Mouse (Mus musculus): ENCODE data around the gene Kcnmb2. TPM values are rescaled to one million over a fixed set of nuclear protein-coding genes. Genes with fewer than 3 reads are reported as not detected.

The Kcnmb2 gene
- polyA plus RNA-seq, 1 experiment from 2014 or later: 12.3 TPM

- Histone ChIP-seq H3K4me2 (no peak overlapping the region), H3K27me3 (no peaks in the 10 kb centered on the region), H3K36me3 (no peaks in the 10 kb centered on the region), H3K4me1 (replicated peaks) (no peaks in the 10 kb centered on the region), H3K27ac (replicated peaks) (no peak overlapping the region), H3K4me3 (no peak overlapping the region), H3K9ac (no peak overlapping the region), H3K9me3 (no peaks in the 10 kb centered on the region)
- 36% methylated on average over 6 of the region's 6 CpGs for WGBS
- ATAC-seq (ENCODE audit: low FRiP score, low read depth): no peak
Observed at GRCm38 (mm10) chr3:31941478-31941877, 39.2 kb downstream of the Kcnmb2 start.

- Histone ChIP-seq H3K4me1 (replicated peaks) (no peaks in the 10 kb centered on the region; the same call in 1 of the 2 replicates), H3K4me3 (no peak overlapping the region), H3K4me2 (no peak overlapping the region), H3K27me3 (no peaks in the 10 kb centered on the region), H3K9ac (no peak overlapping the region), H3K27ac (replicated peaks) (no peak overlapping the region), H3K36me3 (no peaks in the 10 kb centered on the region), H3K9me3 (no peaks in the 10 kb centered on the region)
- no peak for ATAC-seq (ENCODE audit: low FRiP score, low read depth)
- 40% methylated on average over 3 of the region's 3 CpGs for whole genome bisulfite sequencing
Observed at GRCm38 (mm10) chr3:31954213-31954612, 51.9 kb downstream of the Kcnmb2 start.

GRCm38 (mm10) chr3:31955004-31955403 lies 52.7 kb downstream of the Kcnmb2 start:
- ATAC-seq (ENCODE audit: low FRiP score, low read depth): no peak
- no peaks in the 10 kb centered on the region for H3K36me3 ChIP-seq
- no peak overlapping the region for H3K4me3 ChIP-seq
- H3K4me1 ChIP-seq (replicated peaks): no peaks in the 10 kb centered on the region; the same call in 1 of the 2 replicates
- H3K27ac ChIP-seq (replicated peaks): no peak overlapping the region
- no peak overlapping the region for H3K4me2 ChIP-seq
- no peak overlapping the region for H3K9ac ChIP-seq
- no peaks in the 10 kb centered on the region for H3K9me3 ChIP-seq
- no peaks in the 10 kb centered on the region for H3K27me3 ChIP-seq
- 69% methylated on average over 2 of the region's 2 CpGs for WGBS

GRCm38 (mm10) chr3:31959821-31960220 lies 57.5 kb downstream of the Kcnmb2 start:
- no peak overlapping the region for H3K4me2 ChIP-seq
- no peaks in the 10 kb centered on the region for H3K36me3 ChIP-seq
- no peaks in the 10 kb centered on the region for H3K9me3 ChIP-seq
- peaks cover 8% of the 10 kb centered on the region; the same call in 1 of the 2 replicates for H3K4me1 ChIP-seq (replicated peaks)
- no peak overlapping the region for H3K4me3 ChIP-seq
- H3K9ac ChIP-seq: no peak overlapping the region
- no peaks in the 10 kb centered on the region for H3K27me3 ChIP-seq
- ATAC-seq (ENCODE audit: low FRiP score, low read depth): no peak
- H3K27ac ChIP-seq (replicated peaks): no peak overlapping the region
- 70% methylated on average over 5 of the region's 5 CpGs for WGBS

GRCm38 (mm10) chr3:31961175-31961574 lies 58.9 kb downstream of the Kcnmb2 start:
- no peak for ATAC-seq (ENCODE audit: low FRiP score, low read depth)
- Histone ChIP-seq H3K4me3 (no peak overlapping the region), H3K36me3 (no peaks in the 10 kb centered on the region), H3K4me1 (replicated peaks) (peaks cover 8% of the 10 kb centered on the region; the same call in 1 of the 2 replicates), H3K4me2 (no peak overlapping the region), H3K27me3 (no peaks in the 10 kb centered on the region), H3K27ac (replicated peaks) (no peak overlapping the region), H3K9me3 (no peaks in the 10 kb centered on the region), H3K9ac (no peak overlapping the region)
- 28% methylated on average over 3 of the region's 3 CpGs for WGBS

GRCm38 (mm10) chr3:31963076-31963475 lies 60.8 kb downstream of the Kcnmb2 start:
- H3K4me1 ChIP-seq (replicated peaks): peaks cover 8% of the 10 kb centered on the region; the same call in 1 of the 2 replicates
- H3K9ac ChIP-seq: no peak overlapping the region
- H3K9me3 ChIP-seq: no peaks in the 10 kb centered on the region
- no peaks in the 10 kb centered on the region for H3K36me3 ChIP-seq
- H3K27ac ChIP-seq (replicated peaks): no peak overlapping the region
- WGBS: 96% methylated on average over 3 of the region's 3 CpGs
- no peak for ATAC-seq (ENCODE audit: low FRiP score, low read depth)
- H3K4me3 ChIP-seq: no peak overlapping the region
- no peak overlapping the region for H3K4me2 ChIP-seq
- no peaks in the 10 kb centered on the region for H3K27me3 ChIP-seq

GRCm38 (mm10) chr3:31979661-31980060 lies 77.4 kb downstream of the Kcnmb2 start:
- H3K27me3 ChIP-seq: no peaks in the 10 kb centered on the region
- H3K9ac ChIP-seq: no peak overlapping the region
- no peak overlapping the region for H3K27ac ChIP-seq (replicated peaks)
- ATAC-seq (ENCODE audit: low FRiP score, low read depth): no peak
- no peak overlapping the region for H3K4me2 ChIP-seq
- no peaks in the 10 kb centered on the region for H3K36me3 ChIP-seq
- no peak overlapping the region for H3K4me3 ChIP-seq
- no peaks in the 10 kb centered on the region for H3K9me3 ChIP-seq
- 34% methylated on average over 3 of the region's 3 CpGs for WGBS
- no peaks in the 10 kb centered on the region; the same call in 1 of the 2 replicates for H3K4me1 ChIP-seq (replicated peaks)

GRCm38 (mm10) chr3:31982444-31982843 lies 80.1 kb downstream of the Kcnmb2 start:
- Histone ChIP-seq H3K4me1 (replicated peaks) (no peaks in the 10 kb centered on the region; the same call in 1 of the 2 replicates), H3K4me3 (no peak overlapping the region), H3K9me3 (no peaks in the 10 kb centered on the region), H3K4me2 (no peak overlapping the region), H3K27me3 (no peaks in the 10 kb centered on the region), H3K27ac (replicated peaks) (no peak overlapping the region), H3K36me3 (no peaks in the 10 kb centered on the region), H3K9ac (no peak overlapping the region)
- ATAC-seq (ENCODE audit: low FRiP score, low read depth): peak; percentile 69; the same call in 1 of the 2 replicates
- WGBS: 43% methylated on average over 5 of the region's 5 CpGs

GRCm38 (mm10) chr3:31985103-31985502 lies 82.8 kb downstream of the Kcnmb2 start:
- Histone ChIP-seq H3K4me3 (no peak overlapping the region), H3K36me3 (no peaks in the 10 kb centered on the region), H3K4me1 (replicated peaks) (no peaks in the 10 kb centered on the region; the same call in 1 of the 2 replicates), H3K9ac (no peak overlapping the region), H3K4me2 (no peak overlapping the region), H3K27ac (replicated peaks) (no peak overlapping the region), H3K27me3 (no peaks in the 10 kb centered on the region), H3K9me3 (no peaks in the 10 kb centered on the region)
- no peak for ATAC-seq (ENCODE audit: low FRiP score, low read depth)
- 68% methylated on average over 4 of the region's 4 CpGs for WGBS

- H3K4me1 ChIP-seq (replicated peaks): no peaks in the 10 kb centered on the region
- no peaks in the 10 kb centered on the region for H3K9me3 ChIP-seq
- H3K4me2 ChIP-seq: no peak overlapping the region
- no peak for ATAC-seq (ENCODE audit: low FRiP score, low read depth)
- H3K4me3 ChIP-seq: no peak overlapping the region
- H3K9ac ChIP-seq: no peak overlapping the region
- no peak overlapping the region for H3K27ac ChIP-seq (replicated peaks)
- 75% methylated on average over 5 of the region's 5 CpGs for WGBS
- H3K36me3 ChIP-seq: no peaks in the 10 kb centered on the region
- H3K27me3 ChIP-seq: no peaks in the 10 kb centered on the region
Observed at GRCm38 (mm10) chr3:31991526-31992045, 89.3 kb downstream of the Kcnmb2 start.

GRCm38 (mm10) chr3:32011566-32011965 lies 109.3 kb downstream of the Kcnmb2 start:
- 97% methylated on average over 5 of the region's 5 CpGs for WGBS

GRCm38 (mm10) chr3:32012205-32012931 lies 110.1 kb downstream of the Kcnmb2 start:
- Histone ChIP-seq H3K4me2 (no peak overlapping the region), H3K36me3 (no peaks in the 10 kb centered on the region), H3K27me3 (no peaks in the 10 kb centered on the region), H3K27ac (replicated peaks) (no peak overlapping the region), H3K4me3 (no peak overlapping the region), H3K4me1 (replicated peaks) (no peaks in the 10 kb centered on the region), H3K9me3 (no peaks in the 10 kb centered on the region), H3K9ac (no peak overlapping the region)
- ATAC-seq (ENCODE audit: low FRiP score, low read depth): peak; percentile 45; the same call in 1 of the 2 replicates
- 75% methylated on average over 12 of the region's 12 CpGs for WGBS

More at GRCm38 (mm10) chr3:32011566-32011965, 109.3 kb downstream of the Kcnmb2 start:
- ATAC-seq (ENCODE audit: low FRiP score, low read depth): no peak
- no peaks in the 10 kb centered on the region for H3K27me3 ChIP-seq
- no peaks in the 10 kb centered on the region for H3K9me3 ChIP-seq
- H3K27ac ChIP-seq (replicated peaks): no peak overlapping the region
- H3K9ac ChIP-seq: no peak overlapping the region
- no peaks in the 10 kb centered on the region for H3K4me1 ChIP-seq (replicated peaks)
- H3K4me3 ChIP-seq: no peak overlapping the region
- H3K4me2 ChIP-seq: no peak overlapping the region
- H3K36me3 ChIP-seq: no peaks in the 10 kb centered on the region

Measured in hindbrain, embryonic 15.5 days (tissue).